Mouse (Mus musculus): ENCODE measurements around the gene Cdkl3. TPM values are rescaled to one million over a fixed set of nuclear protein-coding genes. Genes with fewer than 3 reads are reported as not detected.

Gene Cdkl3
- polyA plus RNA-seq (2012; rRNA removed) = 0.37 and 0.66 TPM in 2 replicates

DNA sequence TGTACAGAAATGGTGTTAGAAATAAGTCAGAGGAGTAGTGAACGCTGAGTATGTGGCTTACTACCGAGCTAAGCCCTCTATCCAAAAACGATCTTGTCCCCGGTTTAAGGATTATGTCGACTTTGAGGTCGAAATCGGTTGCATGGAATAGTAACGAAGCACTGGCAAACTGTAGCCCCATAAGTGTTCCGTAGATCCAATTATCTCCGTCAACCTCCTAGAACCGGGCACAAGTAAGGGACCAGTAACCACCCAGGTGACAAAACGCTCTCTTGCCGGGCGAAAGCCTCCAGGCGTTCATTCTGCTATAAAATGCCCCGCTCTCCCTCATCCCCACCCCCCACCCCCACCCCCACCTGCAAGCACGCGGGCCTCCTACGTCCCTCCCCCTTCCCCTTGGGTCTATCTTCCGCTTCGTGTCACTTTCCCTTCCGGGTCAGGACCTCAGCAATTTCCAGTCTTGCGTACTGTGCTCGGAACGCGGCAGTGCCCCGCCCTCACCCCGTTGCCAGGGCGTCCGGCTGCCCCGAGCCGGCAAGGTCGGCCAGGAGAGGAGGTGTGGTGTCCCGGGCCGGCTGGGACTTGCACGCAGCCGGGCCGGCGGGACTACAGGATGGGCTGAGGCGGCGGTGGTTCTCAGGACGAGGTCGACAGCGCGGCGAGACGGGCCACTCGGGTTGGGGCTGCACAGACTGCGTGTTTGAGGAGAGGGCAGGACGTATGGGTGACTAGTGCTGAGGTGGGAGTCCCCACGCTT is at the start of gene Cdkl3:
TSS of gene Cdkl3 (plus strand) at position 450 of the 757 bp plus-strand sequence.

DNA sequence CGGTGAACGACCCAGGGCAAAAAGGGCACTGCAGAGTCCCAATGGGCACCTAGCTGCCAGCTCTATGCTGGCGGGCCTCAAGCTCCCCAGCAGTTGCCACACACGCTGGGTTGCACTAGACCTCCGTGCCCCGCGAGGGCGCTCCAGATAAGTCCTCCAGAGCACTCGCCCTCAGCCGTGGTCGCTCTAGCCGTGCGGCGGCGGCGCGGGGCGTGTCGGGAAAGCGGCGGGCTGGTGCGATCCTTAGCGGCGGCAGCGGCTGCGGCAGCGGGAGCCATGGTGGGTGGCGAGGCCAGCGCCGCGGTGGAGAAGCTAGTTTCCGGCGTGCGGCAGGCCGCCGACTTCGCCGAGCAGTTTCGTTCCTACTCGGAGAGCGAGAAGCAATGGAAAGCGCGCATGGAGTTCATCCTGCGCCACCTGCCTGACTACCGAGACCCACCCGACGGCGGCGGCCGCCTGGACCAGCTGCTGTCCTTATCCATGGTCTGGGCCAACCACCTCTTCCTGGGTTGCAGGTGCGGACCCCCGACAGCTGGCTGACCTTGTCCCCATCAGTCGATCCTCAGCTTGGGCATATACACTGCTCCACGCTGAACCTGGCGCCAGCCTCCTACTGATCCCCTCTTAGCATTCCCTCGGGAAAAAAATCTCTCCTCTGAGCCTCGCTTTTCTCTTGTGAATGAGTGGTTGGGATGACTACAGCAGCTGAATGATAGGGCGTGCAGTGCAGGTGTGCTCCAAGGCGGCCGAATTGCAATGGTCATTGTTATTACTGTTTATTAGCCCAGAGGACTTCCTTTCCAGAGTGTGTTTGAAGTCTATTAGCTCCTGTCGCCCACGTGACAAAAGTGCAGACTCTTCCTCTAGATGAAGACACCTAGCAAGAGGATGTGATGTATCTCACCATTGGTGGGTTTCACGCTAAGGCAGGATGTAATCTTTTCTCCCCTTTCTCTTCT is 36.3 kb upstream of the Cdkl3 start, which contains the start of gene Cdkn2aipnl:
TSS of gene Cdkn2aipnl (plus strand) at position 219 of the 959 bp plus-strand sequence.

DNA sequence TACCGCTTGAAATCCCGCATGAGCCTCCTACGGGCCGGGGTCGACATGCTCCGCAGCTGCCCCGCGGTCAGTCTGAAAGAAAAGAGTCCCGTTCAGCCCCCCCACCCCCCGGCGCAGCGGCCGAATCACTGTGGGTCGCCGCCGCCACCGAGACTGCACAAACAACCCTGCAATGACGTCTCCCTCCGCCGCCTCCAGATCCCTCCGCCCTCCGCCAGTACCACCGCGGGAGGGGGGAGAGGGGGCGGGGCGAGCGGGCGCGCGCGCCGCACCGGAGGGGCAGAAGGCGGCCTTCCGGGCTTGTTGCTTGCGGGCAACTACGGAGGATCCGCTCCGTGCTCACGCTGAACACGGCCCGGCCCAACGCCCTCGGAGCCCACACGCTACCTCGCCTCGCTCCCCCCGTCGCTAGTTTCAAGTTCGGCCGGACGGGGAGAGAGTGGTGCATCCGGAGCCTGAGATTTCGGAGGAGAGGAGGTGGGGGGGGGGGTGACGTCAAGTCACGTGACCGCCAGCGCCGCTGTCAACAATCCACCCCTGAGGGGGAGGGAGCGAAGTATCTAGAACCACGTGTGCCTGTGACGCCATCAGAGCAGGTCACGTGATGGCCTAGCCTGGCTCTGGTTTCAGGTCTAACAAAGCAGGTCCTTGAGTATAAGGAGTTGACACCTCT is 3.6 kb upstream of the Cdkl3 start, which contains the start of gene Ube2b:
TSS of gene Ube2b (minus strand) at position 473 of the 673 bp plus-strand sequence.

DNA sequence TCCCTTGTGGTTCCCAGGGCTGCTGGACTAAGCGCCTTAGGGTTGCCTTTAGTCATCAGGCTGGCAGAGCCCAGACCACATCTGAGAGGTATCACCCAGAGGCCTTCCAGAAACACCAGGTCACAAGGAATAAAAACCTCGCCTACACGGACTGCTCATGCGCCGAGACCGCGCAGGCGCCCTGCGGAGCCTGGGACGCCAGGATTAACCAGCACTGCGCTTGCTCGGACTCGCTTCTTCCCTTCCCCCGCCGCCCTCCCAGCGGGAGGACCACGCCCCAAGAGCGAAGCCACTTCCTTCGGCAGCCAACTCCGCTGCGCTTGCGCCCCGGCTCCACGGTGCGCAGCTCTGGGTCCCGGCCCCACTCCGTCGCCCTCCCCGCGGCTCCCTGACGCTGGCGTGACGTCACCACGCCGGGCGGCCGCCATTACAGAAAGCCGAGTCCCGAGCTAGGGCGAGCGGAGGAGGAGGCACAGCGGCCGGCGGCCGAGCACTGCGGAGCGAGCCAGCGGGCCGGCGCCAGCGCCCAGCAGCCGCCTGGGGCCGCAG is 94.5 kb downstream of the Cdkl3 start, which contains the start of gene Ppp2ca:
TSS of gene Ppp2ca (plus strand) at position 284 of the 549 bp plus-strand sequence.

Other genes starting within 250 kb of the Cdkl3 start
- 8.2 and 8.8 TPM in 2 replicates for gene Sec24a, start 240.6 kb upstream of the Cdkl3 start, polyA plus RNA-seq (2012; rRNA removed)
- gene Sar1b, start 240.5 kb upstream of the Cdkl3 start, polyA plus RNA-seq (2012; rRNA removed) = 2.6 and 3.7 TPM in 2 replicates
- gene Jade2, start 146.6 kb upstream of the Cdkl3 start, polyA plus RNA-seq (2012; rRNA removed) = 2.6 and 3.5 TPM in 2 replicates
- gene Cdkn2aipnl, start 36.6 kb upstream of the Cdkl3 start, polyA plus RNA-seq (2012; rRNA removed) = 7.8 and 9.5 TPM in 2 replicates
- 6.6 and 11.9 TPM in 2 replicates for gene Ube2b, start 3.5 kb upstream of the Cdkl3 start, polyA plus RNA-seq (2012; rRNA removed)
- gene Ppp2ca, start 94.5 kb downstream of the Cdkl3 start, polyA plus RNA-seq (2012; rRNA removed) = 7.4 and 9.2 TPM in 2 replicates
- gene Olfr1373, start 141.3 kb downstream of the Cdkl3 start, polyA plus RNA-seq (2012; rRNA removed) = not detected in 2 replicates
- gene Olfr1371, start 209.8 kb downstream of the Cdkl3 start, polyA plus RNA-seq (2012; rRNA removed) = not detected in 2 replicates
- gene Skp1a, start 227.8 kb downstream of the Cdkl3 start, polyA plus RNA-seq (2012; rRNA removed) = 2.3 and 3.2 TPM in 2 replicates

Measured in stomach, adult 2 months (tissue).